Mouse (Mus musculus): ENCODE data around the gene Zdhhc22.

GRCm38 (mm10) chr12:87002815-87003214 lies 12.6 kb upstream of the Zdhhc22 start:
- TF ChIP-seq POLR2A (IDR thresholded peaks at IDR 0.05; ENCODE audit: borderline replicate concordance, extremely low read depth, low read depth, low read length): no peak
- TF ChIP-seq CTCF (IDR thresholded peaks at IDR 0.05; ENCODE audit: insufficient read depth, low read length): no peak
